Mouse (Mus musculus) c-Kit-negative CD71-positive TER-119-positive erythroid progenitor cells, embryonic 14.5 days (primary cell): ENCODE results near the gene Lim2.

Experiments used
- DNase-seq: peaks from one replicate; pipeline ENCODE4 v3.0.0-alpha.2; 2013; ENCODE audit warnings: low read depth, low spot score

Gene Lim2

GRCm38 (mm10) chr7:43443917-43444293 is 16.4 kb downstream of the Lim2 start, which contains the start of the genes Etfb and Gm45233:
Gene Etfb, plus strand, starts transcription at chr7:43444083.
Gene Gm45233, plus strand, starts transcription at chr7:43444128.
- DNase-seq, result peak; percentile 86

- no peak for DNase-seq
These were observed 20.3 kb downstream of the Lim2 start for GRCm38 (mm10) chr7:43447801-43448200.

- DNase-seq, result no peak
These were observed 20.8 kb downstream of the Lim2 start for GRCm38 (mm10) chr7:43448246-43448645.

GRCm38 (mm10) chr7:43449811-43450210 is 22.3 kb downstream of the Lim2 start:
- no peak for DNase-seq

- no peak for DNase-seq
These were observed 24.3 kb downstream of the Lim2 start for GRCm38 (mm10) chr7:43451726-43452125.

GRCm38 (mm10) chr7:43452609-43453008 is 25.1 kb downstream of the Lim2 start:
- DNase-seq, result no peak

- no peak for DNase-seq
These were observed 26.3 kb downstream of the Lim2 start for GRCm38 (mm10) chr7:43453599-43454355.

- no peak for DNase-seq
These were observed 26.9 kb downstream of the Lim2 start for GRCm38 (mm10) chr7:43454371-43454770.

GRCm38 (mm10) chr7:43462851-43463250 is 35.4 kb downstream of the Lim2 start, which contains the start of gene Vsig10l:
Gene Vsig10l, plus strand, starts transcription at chr7:43463151.
- DNase-seq, result no peak

- no peak for DNase-seq
These were observed 36.5 kb downstream of the Lim2 start for GRCm38 (mm10) chr7:43463976-43464375.

GRCm38 (mm10) chr7:43464864-43465343 is 37.4 kb downstream of the Lim2 start:
- DNase-seq, result no peak

- peak; percentile 76 for DNase-seq
These were observed 38.1 kb downstream of the Lim2 start for GRCm38 (mm10) chr7:43465344-43466098.

- peak; percentile 35 for DNase-seq
These were observed 38.7 kb downstream of the Lim2 start for GRCm38 (mm10) chr7:43466099-43466694.

GRCm38 (mm10) chr7:43470373-43470772 is 42.9 kb downstream of the Lim2 start:
- peak; percentile 28 for DNase-seq

- no peak for DNase-seq
These were observed 48.2 kb downstream of the Lim2 start for GRCm38 (mm10) chr7:43475706-43476105.

GRCm38 (mm10) chr7:43476376-43476775 is 48.9 kb downstream of the Lim2 start:
- no peak for DNase-seq

GRCm38 (mm10) chr7:43481191-43481590 is 53.7 kb downstream of the Lim2 start:
- no peak for DNase-seq

- DNase-seq, result no peak
These were observed 54.7 kb downstream of the Lim2 start for GRCm38 (mm10) chr7:43482090-43482716.

GRCm38 (mm10) chr7:43483236-43483635 is 55.8 kb downstream of the Lim2 start:
- no peak for DNase-seq
